Mouse (Mus musculus): ENCODE data around the gene Abracl. TPM values are rescaled to one million over a fixed set of nuclear protein-coding genes. Genes with fewer than 3 reads are reported as not detected.

Abracl gene
- total RNA-seq, 1 experiment from 2014 or later = 268 TPM

DNA sequence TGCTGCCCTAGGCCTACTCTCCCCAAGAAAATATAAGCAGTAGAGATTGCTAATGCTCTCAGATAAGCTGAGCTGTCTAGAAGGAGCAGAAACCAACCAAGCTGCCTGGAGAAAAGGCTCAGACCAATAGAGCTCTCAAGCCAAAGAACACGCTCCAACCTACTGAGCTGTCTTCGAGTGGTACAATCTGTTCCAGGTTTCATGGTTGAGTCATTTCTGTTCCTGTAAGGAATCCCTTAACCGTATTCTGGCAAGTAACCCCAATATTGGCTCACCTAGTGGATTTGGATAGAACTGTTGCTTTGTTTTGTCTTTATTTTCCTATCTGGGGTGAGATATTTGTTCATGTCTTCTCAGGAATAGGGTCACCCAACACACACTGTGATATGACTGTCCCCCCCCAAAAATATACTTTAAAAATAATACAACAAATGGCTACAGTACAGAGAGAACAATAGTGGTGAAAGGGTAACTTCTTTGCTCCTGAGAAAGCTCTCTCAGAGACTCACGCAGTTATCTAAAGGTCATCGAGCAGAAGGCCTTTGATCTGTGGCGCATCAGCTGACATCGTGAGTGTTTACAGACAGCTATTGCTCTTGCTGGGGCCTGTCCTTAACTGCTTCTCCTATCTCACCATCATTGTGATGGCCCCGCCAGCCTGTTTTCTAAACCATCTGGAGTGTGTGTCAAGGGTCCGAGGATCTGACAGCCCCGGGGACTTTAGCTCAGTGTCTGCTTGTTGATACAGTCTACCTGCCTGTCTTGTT lies 24.5 kb upstream of the Abracl start:
- no peak for ATAC-seq (replicated peaks in 1 of 2; ENCODE audit: insufficient read depth in 1 of 2, low FRiP score in 2 of 2, low TSS enrichment in 1 of 2, low read depth in 1 of 2, poor library complexity in 2 of 2, severe bottlenecking in 2 of 2)

DNA sequence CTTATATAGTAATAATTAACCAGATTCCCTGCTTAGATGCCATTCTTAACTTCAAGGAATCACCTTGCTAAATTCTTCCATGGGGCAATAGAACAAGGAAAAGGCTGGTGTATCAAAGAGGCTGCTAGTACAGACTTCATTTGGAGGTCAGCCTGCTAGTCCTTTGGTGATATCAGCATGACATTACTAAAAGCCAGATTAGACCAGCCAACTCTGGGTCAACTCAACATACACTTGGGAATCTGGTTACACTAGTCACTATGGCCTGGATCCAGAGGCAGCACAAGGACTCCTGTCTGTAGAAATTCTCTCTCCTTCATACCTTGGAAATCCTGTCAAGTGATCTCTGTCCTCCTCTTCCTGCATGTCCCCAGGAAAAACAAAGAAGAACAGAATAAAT lies 23.3 kb upstream of the Abracl start:
- no peak for ATAC-seq (replicated peaks in 1 of 2; ENCODE audit: insufficient read depth in 1 of 2, low FRiP score in 2 of 2, low TSS enrichment in 1 of 2, low read depth in 1 of 2, poor library complexity in 2 of 2, severe bottlenecking in 2 of 2)

DNA sequence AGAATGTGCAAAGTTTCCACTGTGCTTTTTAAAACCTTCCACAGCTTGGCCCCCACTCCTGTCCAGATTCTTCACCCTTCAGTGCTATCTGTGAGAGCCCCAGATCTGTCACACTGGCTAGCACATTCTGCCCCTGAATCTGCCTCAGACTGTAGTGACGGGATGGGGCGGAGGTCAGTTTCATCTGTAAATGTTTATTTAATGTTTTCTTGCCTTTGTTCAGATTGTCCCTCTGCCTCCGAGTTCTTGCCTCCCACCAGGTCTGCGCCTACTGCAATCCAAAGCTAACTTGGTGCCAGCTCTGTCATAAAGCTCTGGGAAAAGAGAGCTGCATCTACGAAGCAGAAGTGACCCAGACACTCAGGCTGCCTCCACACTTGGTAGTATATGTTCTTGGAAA lies 13.8 kb upstream of the Abracl start:
- ATAC-seq (replicated peaks in 1 of 2; ENCODE audit: insufficient read depth in 1 of 2, low FRiP score in 2 of 2, low TSS enrichment in 1 of 2, low read depth in 1 of 2, poor library complexity in 2 of 2, severe bottlenecking in 2 of 2) = no peak

DNA sequence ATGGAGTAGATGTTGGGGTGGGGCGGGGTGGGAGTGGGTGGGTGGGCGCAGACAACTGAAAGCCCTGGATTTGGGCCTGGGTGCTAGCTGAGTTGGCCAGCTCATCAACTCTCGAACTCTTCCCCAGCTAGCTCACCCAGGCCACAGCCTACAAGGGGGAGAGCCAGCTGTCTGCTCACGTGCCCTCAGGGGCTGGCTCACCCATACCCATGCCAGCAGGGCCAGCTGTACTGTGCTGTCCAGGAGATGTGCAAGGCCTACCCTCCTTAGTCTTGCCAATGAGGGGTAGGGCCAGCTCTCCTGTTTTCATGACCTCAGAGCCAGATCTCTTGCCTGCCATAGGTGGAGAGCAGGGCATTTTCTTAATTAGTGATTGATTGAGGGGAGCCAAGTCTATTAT lies 11.3 kb upstream of the Abracl start:
- ATAC-seq (replicated peaks in 1 of 2; ENCODE audit: insufficient read depth in 1 of 2, low FRiP score in 2 of 2, low TSS enrichment in 1 of 2, low read depth in 1 of 2, poor library complexity in 2 of 2, severe bottlenecking in 2 of 2) = no peak

DNA sequence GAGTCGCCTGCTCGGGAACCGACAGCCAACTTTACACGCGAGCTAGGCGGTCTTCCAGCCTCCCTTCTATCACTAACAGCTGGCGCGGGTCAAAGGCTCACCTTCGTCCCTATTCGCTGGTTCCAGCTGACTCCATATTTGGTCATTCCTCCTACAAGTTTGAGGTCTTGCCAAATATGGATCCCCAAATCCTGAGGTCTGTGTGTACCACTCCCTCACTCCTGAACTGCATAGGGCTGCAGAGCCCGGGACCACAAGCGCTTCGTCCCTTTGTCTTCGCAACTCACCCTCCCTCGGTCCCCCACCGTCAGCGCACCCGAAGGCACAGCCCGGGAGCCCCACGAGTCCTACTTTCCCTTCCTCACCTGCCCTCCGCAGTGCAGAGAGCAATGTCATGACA lies 776 bp downstream of the Abracl start:
- ATAC-seq (replicated peaks in 1 of 2; ENCODE audit: insufficient read depth in 1 of 2, low FRiP score in 2 of 2, low TSS enrichment in 1 of 2, low read depth in 1 of 2, poor library complexity in 2 of 2, severe bottlenecking in 2 of 2) = peak; percentile 48 to 62

DNA sequence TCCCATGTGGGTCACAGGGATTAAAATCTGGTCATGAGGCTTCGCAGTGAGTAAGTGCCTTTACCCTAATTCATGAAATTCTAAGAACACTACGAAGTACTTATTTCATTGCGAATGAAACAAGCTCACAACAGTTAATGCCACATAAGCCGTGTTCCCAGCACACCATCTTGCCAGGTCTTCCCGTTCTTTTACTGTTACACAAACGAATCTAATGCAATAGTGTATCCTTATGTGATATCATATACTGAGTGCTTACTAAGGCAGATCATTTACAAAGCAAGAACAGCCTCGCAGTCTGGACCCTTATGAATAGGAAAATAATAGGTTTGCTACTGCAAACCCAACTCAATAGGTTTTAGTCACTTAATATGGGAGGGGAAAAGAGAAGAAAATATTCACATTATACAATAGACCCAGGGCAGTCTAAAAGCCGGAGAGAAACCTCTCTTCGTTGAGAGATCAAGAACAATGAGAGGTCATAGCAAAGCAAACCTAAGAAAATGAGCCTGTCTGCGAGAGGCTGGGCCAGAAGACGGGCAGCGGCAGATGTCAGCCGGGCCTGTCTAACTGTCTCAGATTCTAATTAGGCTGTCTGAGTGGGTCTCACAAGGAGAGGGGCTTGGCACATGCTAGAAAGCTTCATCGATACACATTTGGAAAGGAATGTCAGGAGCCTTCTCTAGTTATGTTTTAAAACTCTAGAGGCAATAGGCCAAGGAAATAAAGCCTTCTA lies 1.3 kb downstream of the Abracl start:
- ATAC-seq (replicated peaks in 1 of 2; ENCODE audit: insufficient read depth in 1 of 2, low FRiP score in 2 of 2, low TSS enrichment in 1 of 2, low read depth in 1 of 2, poor library complexity in 2 of 2, severe bottlenecking in 2 of 2) = no peak

DNA sequence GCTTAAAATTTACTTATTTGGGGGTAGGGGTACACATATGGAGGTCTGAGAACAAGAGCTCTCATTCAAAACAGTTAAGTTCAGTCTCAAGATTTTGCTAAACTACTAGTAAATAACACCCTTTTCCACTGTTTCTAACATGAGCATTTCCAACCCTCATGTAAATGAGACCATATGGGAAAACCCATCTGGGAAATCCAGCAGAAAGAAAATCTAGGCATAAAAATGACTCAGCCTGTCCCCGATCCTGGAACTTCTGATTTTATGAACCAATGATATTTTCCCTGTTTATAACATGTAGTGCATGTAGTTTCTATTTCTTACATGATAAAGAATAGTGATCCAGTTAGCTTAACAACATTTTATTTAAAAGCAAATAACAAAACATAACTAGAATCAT lies 2.2 kb downstream of the Abracl start:
- ATAC-seq (replicated peaks in 1 of 2; ENCODE audit: insufficient read depth in 1 of 2, low FRiP score in 2 of 2, low TSS enrichment in 1 of 2, low read depth in 1 of 2, poor library complexity in 2 of 2, severe bottlenecking in 2 of 2) = no peak

DNA sequence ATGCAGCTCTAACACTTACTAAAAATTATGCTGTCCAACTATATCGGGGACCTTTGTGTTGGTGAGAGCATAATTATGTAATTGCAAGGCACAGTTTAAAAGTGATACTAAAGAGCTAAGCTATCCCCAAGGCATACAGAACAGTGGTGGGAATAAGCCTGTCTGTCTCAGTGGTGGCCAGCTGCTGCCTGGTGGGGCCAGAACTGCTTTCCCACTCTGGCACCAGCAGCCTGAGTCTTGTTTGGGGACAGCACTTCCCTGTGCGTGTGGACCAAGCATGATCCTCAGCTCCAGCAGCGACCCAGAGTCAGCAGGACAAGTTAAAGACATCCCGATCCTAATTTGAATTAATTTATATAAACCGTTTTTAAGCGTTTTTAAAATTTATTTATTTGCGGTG lies 2.6 kb downstream of the Abracl start:
- no peak for ATAC-seq (replicated peaks in 1 of 2; ENCODE audit: insufficient read depth in 1 of 2, low FRiP score in 2 of 2, low TSS enrichment in 1 of 2, low read depth in 1 of 2, poor library complexity in 2 of 2, severe bottlenecking in 2 of 2)

DNA sequence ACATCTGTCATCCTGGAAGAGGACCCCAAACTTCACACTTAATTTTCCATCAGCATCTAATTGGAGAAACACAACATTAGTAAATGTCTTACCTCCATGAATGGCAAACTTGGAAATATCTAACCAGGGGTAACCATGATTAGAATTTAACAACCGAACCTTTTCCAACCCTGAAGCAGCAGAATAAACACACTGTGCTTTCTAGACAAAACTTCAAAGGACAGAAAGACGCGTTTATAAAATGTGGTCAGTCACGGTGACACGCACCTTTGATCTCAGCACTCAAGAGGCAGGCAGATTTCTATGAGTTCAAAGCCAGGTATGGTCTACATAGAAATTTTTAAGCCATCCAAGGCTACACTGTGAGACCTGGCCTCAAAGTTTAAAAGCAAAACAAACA lies 11.3 kb downstream of the Abracl start:
- no peak for ATAC-seq (replicated peaks in 1 of 2; ENCODE audit: insufficient read depth in 1 of 2, low FRiP score in 2 of 2, low TSS enrichment in 1 of 2, low read depth in 1 of 2, poor library complexity in 2 of 2, severe bottlenecking in 2 of 2)

DNA sequence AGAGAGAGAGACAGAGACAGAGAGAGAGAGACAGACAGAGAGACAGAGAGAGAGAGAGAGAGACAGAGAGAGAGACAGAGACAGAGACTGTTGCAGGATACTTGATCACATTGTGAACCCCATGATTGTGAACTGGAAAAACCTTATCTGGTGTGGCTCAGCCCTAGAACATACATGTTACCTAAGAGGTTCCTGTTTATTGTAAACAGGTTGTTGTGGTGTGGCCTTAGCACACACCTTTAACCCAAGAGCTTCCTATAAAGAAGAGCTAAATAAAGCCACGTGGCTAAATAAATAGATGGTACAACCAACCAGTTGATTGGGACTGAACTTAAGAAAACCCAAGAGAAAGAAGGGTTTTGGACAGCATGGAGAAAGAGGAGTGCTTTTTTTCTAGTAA lies 13.3 kb downstream of the Abracl start:
- no peak for ATAC-seq (replicated peaks in 1 of 2; ENCODE audit: insufficient read depth in 1 of 2, low FRiP score in 2 of 2, low TSS enrichment in 1 of 2, low read depth in 1 of 2, poor library complexity in 2 of 2, severe bottlenecking in 2 of 2)

DNA sequence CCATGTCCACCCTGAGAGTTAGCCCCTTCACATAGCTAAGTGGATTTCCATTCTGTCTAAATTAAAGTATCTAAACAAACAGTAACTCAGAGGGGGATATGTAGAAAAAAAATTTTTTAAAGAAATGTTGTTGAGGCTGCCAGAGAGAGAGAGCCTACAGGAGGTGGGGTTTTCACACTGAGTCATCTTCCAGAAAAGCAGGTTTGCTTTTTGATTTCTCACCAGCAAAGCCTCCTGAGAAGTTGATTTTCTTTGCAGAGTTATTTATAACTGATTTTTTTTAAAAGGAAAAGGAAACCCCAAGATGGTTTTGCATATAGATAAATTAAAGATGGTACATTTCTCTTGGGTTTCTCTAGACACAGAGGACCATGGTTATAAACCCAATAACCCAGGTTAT lies 15.0 kb downstream of the Abracl start:
- no peak for ATAC-seq (replicated peaks in 1 of 2; ENCODE audit: insufficient read depth in 1 of 2, low FRiP score in 2 of 2, low TSS enrichment in 1 of 2, low read depth in 1 of 2, poor library complexity in 2 of 2, severe bottlenecking in 2 of 2)

DNA sequence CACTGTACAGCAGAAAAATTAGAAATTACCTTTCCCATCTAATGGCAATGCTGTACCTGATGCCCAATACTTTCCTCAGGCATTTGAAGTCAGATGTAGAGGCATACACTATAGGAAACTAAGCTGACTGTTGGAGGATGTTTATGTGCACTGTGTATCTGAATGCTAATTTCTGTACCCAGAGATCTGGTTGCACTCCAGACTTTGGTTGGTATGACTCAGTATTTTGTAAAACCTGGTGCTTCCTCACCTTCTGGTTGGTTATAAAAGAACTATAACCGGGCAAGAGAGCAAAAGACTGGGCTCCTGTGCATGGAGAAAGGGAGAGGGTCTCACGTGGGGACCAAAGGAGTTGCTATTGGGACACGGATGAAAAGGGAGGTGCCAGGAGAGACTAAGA lies 15.8 kb downstream of the Abracl start:
- no peak for ATAC-seq (replicated peaks in 1 of 2; ENCODE audit: insufficient read depth in 1 of 2, low FRiP score in 2 of 2, low TSS enrichment in 1 of 2, low read depth in 1 of 2, poor library complexity in 2 of 2, severe bottlenecking in 2 of 2)

DNA sequence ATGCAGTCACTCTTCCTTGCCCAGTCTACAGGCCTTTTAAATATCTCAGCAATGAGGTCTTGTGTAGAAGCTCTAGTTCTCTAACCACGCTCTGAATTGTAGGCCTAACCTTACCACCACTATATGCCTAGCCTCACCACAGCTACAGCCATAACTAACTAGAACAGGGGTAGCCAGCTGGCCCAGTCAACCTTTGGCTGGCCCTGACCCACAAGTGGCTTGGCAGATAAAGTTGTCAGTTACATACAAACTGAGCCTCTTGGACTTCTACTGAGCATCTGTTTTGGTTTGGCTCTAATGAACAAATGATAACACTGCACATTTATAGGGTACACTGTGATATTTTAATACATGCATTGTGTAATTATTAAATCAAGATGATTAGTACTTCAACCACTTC lies 16.3 kb downstream of the Abracl start:
- ATAC-seq (replicated peaks in 1 of 2; ENCODE audit: insufficient read depth in 1 of 2, low FRiP score in 2 of 2, low TSS enrichment in 1 of 2, low read depth in 1 of 2, poor library complexity in 2 of 2, severe bottlenecking in 2 of 2) = no peak

DNA sequence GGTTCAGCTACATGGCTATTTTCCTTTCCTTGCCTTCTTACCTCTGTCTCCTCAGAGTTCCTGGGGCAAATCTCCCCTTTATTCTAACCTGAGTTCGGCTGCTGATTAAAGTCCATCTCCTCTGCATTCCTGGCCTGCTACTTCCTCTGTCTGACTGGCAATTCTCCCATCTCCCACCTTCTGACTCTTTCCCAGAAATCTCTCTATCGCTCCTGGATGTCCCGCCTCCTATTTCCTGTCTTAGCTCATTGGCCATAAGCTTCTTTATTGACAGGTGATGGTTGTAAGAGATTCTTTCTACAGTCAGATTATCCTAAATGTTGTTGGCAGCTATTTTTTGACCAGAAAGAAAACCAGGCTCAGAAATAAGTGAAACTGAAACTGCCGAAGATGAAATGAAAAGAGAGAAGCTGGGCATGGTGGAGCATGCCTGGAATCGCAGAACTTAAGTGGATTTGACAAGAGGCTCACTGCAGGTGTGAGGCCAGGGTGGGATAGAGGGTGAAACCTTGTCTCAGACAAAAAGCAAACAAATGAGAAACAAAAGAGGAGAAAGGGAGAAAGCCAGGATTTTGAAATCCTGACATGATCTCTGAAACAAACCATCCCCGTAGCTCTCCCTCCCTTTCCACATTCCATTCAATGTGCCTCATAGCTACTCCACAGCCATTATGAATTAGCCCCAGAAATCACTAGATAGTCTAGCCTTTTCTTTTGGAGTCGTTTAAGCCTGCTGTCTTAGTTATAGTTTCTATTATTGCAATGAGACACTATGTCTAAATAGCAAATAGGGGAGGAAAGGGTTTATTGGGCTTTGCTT lies 17.7 kb downstream of the Abracl start:
- no peak for ATAC-seq (replicated peaks in 1 of 2; ENCODE audit: insufficient read depth in 1 of 2, low FRiP score in 2 of 2, low TSS enrichment in 1 of 2, low read depth in 1 of 2, poor library complexity in 2 of 2, severe bottlenecking in 2 of 2)

DNA sequence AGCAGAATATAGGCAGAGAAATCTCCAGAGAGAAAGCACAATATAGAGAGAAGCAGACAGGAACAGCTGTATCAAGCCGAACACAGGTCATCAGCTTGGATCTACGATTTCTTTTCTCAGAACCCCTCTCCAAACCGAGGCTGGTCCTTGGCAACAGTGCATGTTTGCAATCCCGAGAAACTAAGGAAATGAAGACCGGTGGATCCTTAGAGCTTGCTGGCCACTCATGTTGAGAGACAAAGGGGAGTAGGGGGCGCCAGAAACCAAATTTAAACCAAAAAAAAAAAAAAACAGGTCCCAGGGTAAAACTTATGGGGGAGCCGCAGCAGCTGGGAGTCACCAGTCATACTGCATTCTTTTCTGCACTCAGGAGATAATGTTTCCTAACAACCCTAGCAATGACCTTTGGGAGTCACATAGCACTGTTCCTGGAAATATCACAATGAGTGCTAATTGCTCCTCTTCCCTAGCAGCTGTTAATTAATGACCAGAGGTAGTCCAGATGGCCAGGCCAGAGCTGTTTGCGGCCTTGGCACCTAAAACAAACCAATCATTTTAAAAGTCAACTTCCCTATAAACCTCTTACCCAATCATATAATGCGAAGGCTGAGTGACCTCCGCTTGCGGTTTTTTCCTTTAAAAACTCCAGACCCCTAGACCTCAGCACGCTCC lies 19.0 kb downstream of the Abracl start:
- no peak for ATAC-seq (replicated peaks in 1 of 2; ENCODE audit: insufficient read depth in 1 of 2, low FRiP score in 2 of 2, low TSS enrichment in 1 of 2, low read depth in 1 of 2, poor library complexity in 2 of 2, severe bottlenecking in 2 of 2)

DNA sequence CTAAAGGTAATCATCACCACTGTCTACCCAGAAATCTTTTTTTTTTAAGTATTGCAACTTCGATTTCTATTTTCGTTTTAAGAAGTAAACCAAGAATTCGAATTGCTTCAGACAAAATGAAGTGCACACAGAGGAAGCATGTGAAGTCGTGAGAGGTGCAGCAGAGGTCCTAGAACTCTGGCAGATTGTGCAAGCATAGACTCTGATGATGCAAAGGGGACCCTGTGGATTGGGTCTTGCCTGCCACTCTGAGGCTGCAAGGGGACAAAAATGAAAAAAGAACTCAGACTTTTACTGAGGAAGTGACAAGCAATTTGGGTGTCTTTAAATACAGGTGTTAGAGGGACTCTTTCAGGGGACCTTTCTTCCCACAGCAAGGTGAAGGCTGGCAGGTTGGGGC lies 32.5 kb downstream of the Abracl start:
- no peak for ATAC-seq (replicated peaks in 1 of 2; ENCODE audit: insufficient read depth in 1 of 2, low FRiP score in 2 of 2, low TSS enrichment in 1 of 2, low read depth in 1 of 2, poor library complexity in 2 of 2, severe bottlenecking in 2 of 2)

DNA sequence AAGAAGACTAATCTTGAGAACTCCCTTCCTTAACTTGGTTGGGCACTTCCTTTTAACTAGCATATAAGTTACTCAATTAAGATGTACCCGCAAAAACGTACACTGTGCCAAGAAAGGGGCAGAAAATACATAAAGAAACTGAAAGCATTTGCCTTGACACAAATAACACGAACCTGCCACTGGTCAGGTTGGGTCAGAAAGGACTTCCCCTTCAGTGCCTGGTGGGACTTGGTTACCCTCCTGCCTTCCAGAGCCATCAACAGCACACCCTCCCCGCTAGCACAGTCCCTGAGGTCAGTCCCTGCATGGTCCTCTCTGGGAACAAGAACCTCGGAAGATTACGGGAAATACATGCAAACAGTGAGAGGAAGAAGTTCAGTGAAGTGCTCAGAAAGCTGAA lies 34.0 kb downstream of the Abracl start:
- peak; percentile 68 to 84 for ATAC-seq (replicated peaks in 1 of 2; ENCODE audit: insufficient read depth in 1 of 2, low FRiP score in 2 of 2, low TSS enrichment in 1 of 2, low read depth in 1 of 2, poor library complexity in 2 of 2, severe bottlenecking in 2 of 2)
